Mouse (Mus musculus): ENCODE data around the gene Bmper. TPM values are rescaled to one million over a fixed set of nuclear protein-coding genes. Genes with fewer than 3 reads are reported as not detected.
A peak's percentile ranks its signal among the peaks of the same experiment; 100 is the strongest.

Gene Bmper
- polyA plus RNA-seq, 1 experiment from 2014 or later: 26.7 TPM

DNA sequence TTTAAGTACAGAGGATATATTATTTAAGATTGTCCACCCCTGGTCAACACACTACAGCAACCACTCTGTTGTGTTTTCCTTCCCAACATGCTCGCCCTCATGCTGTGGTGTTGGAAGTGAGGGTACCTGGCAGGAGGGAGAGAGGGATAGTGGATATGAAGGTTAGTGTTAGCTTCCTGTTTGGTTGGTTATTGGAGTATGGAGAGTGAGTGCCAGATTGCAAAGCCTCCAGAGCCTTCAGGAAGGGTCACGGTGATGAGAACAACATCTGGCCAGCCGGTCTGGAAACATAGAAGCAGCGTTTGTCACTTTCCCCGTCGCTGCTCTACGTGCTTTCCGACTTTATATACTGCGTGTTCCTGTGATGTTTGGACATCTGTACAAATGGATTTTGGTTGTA, 215.8 kb downstream of the Bmper start:
- Histone ChIP-seq H3K36me3 (ENCODE audit: control insufficient read depth, insufficient read depth, low read length) (no peaks in the 10 kb centered on the region), H3K4me1 (ENCODE audit: control insufficient read depth, insufficient read depth, low read length) (no peaks in the 10 kb centered on the region), H3K4me2 (replicated peaks; ENCODE audit: low read depth, low read length) (no peak overlapping the region), H3K9ac (ENCODE audit: low read depth, low read length) (no peak overlapping the region), H3K4me3 (ENCODE audit: low read length) (no peak overlapping the region), H3K27me3 (ENCODE audit: control insufficient read depth, insufficient read depth, low read length) (no peaks in the 10 kb centered on the region), H3K9me3 (ENCODE audit: control insufficient read depth, low read length) (no peaks in the 10 kb centered on the region), H3K27ac (ENCODE audit: low read depth, low read length) (no peak overlapping the region)
- no peak for ATAC-seq (ENCODE audit: low FRiP score, low TSS enrichment)
- WGBS: 76% methylated on average over 9 of the region's 9 CpGs

GRCm38 (mm10) chr9:23442168-23442567, 219.3 kb downstream of the Bmper start:
- no peaks in the 10 kb centered on the region for H3K4me1 ChIP-seq (ENCODE audit: control insufficient read depth, insufficient read depth, low read length)
- H3K4me2 ChIP-seq (replicated peaks; ENCODE audit: low read depth, low read length): no peak overlapping the region
- H3K36me3 ChIP-seq (ENCODE audit: control insufficient read depth, insufficient read depth, low read length): no peaks in the 10 kb centered on the region
- WGBS: 67% methylated on average over 5 of the region's 5 CpGs
- no peaks in the 10 kb centered on the region for H3K27me3 ChIP-seq (ENCODE audit: control insufficient read depth, insufficient read depth, low read length)
- no peak for ATAC-seq (ENCODE audit: low FRiP score, low TSS enrichment)
- H3K4me3 ChIP-seq (ENCODE audit: low read length): no peak overlapping the region
- H3K9ac ChIP-seq (ENCODE audit: low read depth, low read length): no peak overlapping the region
- H3K27ac ChIP-seq (ENCODE audit: low read depth, low read length): no peak overlapping the region
- no peaks in the 10 kb centered on the region for H3K9me3 ChIP-seq (ENCODE audit: control insufficient read depth, low read length)

GRCm38 (mm10) chr9:23444975-23445374, 222.1 kb downstream of the Bmper start:
- H3K36me3 ChIP-seq (ENCODE audit: control insufficient read depth, insufficient read depth, low read length): no peaks in the 10 kb centered on the region
- H3K9me3 ChIP-seq (ENCODE audit: control insufficient read depth, low read length): no peaks in the 10 kb centered on the region
- 95% methylated on average over 4 of the region's 4 CpGs for WGBS
- H3K4me2 ChIP-seq (replicated peaks; ENCODE audit: low read depth, low read length): no peak overlapping the region
- no peaks in the 10 kb centered on the region for H3K4me1 ChIP-seq (ENCODE audit: control insufficient read depth, insufficient read depth, low read length)
- H3K27ac ChIP-seq (ENCODE audit: low read depth, low read length): no peak overlapping the region
- H3K27me3 ChIP-seq (ENCODE audit: control insufficient read depth, insufficient read depth, low read length): no peaks in the 10 kb centered on the region
- H3K4me3 ChIP-seq (ENCODE audit: low read length): no peak overlapping the region
- H3K9ac ChIP-seq (ENCODE audit: low read depth, low read length): no peak overlapping the region
- no peak for ATAC-seq (ENCODE audit: low FRiP score, low TSS enrichment)

GRCm38 (mm10) chr9:23447271-23447961, 224.5 kb downstream of the Bmper start:
- Histone ChIP-seq H3K27ac (ENCODE audit: low read depth, low read length) (no peak overlapping the region), H3K27me3 (ENCODE audit: control insufficient read depth, insufficient read depth, low read length) (no peaks in the 10 kb centered on the region), H3K9me3 (ENCODE audit: control insufficient read depth, low read length) (no peaks in the 10 kb centered on the region), H3K4me2 (replicated peaks; ENCODE audit: low read depth, low read length) (no peak overlapping the region), H3K4me3 (ENCODE audit: low read length) (no peak overlapping the region), H3K4me1 (ENCODE audit: control insufficient read depth, insufficient read depth, low read length) (no peaks in the 10 kb centered on the region), H3K9ac (ENCODE audit: low read depth, low read length) (no peak overlapping the region), H3K36me3 (ENCODE audit: control insufficient read depth, insufficient read depth, low read length) (no peaks in the 10 kb centered on the region)
- no peak for ATAC-seq (ENCODE audit: low FRiP score, low TSS enrichment)
- WGBS: 66% methylated on average over 7 of the region's 7 CpGs

GRCm38 (mm10) chr9:23453309-23453708, 230.4 kb downstream of the Bmper start:
- peak; percentile 69 for ATAC-seq (ENCODE audit: low FRiP score, low TSS enrichment)
- H3K4me1 ChIP-seq (ENCODE audit: control insufficient read depth, insufficient read depth, low read length): no peaks in the 10 kb centered on the region
- 9% methylated on average over 5 of the region's 5 CpGs for WGBS
- no peak overlapping the region for H3K4me2 ChIP-seq (replicated peaks; ENCODE audit: low read depth, low read length)
- no peak overlapping the region for H3K9ac ChIP-seq (ENCODE audit: low read depth, low read length)
- no peaks in the 10 kb centered on the region for H3K9me3 ChIP-seq (ENCODE audit: control insufficient read depth, low read length)
- H3K27me3 ChIP-seq (ENCODE audit: control insufficient read depth, insufficient read depth, low read length): no peaks in the 10 kb centered on the region
- no peaks in the 10 kb centered on the region for H3K36me3 ChIP-seq (ENCODE audit: control insufficient read depth, insufficient read depth, low read length)
- no peak overlapping the region for H3K4me3 ChIP-seq (ENCODE audit: low read length)
- no peak overlapping the region for H3K27ac ChIP-seq (ENCODE audit: low read depth, low read length)

DNA sequence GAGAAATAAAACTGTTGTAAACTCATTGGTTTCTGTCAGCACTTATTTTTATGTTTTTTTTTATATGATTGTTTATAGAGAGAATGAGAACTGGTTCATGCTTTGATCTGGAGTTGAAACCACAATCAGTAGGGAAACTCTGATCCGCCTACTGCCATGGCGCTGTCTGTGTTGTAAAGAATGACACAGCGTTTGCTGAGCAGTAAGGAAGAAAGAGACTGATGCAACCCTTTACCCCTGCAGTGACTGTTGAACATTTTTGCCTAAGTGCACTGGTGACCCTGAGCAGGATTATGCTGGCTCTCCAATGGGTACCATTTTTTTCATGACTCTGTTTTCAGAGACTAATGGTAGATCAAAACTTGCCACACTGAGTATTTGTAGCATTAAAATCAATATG, 234.3 kb downstream of the Bmper start:
- Histone ChIP-seq H3K27me3 (ENCODE audit: control insufficient read depth, insufficient read depth, low read length) (no peaks in the 10 kb centered on the region), H3K36me3 (ENCODE audit: control insufficient read depth, insufficient read depth, low read length) (no peaks in the 10 kb centered on the region), H3K4me1 (ENCODE audit: control insufficient read depth, insufficient read depth, low read length) (no peaks in the 10 kb centered on the region), H3K27ac (ENCODE audit: low read depth, low read length) (no peak overlapping the region), H3K9me3 (ENCODE audit: control insufficient read depth, low read length) (no peaks in the 10 kb centered on the region), H3K4me3 (ENCODE audit: low read length) (no peak overlapping the region), H3K4me2 (replicated peaks; ENCODE audit: low read depth, low read length) (no peak overlapping the region), H3K9ac (ENCODE audit: low read depth, low read length) (no peak overlapping the region)
- ATAC-seq (ENCODE audit: low FRiP score, low TSS enrichment): no peak
- 59% methylated on average over 3 of the region's 3 CpGs for WGBS

DNA sequence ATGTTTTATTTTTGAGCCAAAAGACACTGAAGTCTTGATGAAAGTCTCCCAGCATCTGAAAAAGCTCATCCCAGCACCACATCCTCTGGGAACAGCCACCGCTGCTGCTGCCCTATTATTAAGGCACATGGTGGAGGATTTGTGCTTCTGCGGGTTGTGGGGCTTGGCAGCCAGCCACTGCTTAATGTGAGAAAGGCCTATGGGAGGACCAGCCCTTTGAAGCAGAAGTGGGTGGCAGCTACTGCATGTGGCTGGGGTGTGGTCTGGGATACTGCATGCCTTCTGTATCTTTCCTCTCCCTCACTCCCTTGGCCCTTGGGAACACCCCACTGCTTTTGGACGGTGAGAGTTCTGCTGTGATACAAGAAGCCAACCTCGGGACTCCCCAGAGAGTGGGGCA, 237.8 kb downstream of the Bmper start:
- 73% methylated on average over 4 of the region's 4 CpGs for WGBS
- no peak for ATAC-seq (ENCODE audit: low FRiP score, low TSS enrichment)
- no peak overlapping the region for H3K4me3 ChIP-seq (ENCODE audit: low read length)

GRCm38 (mm10) chr9:23462949-23463608, 240.2 kb downstream of the Bmper start:
- H3K9ac ChIP-seq (ENCODE audit: low read depth, low read length): no peak overlapping the region
- no peaks in the 10 kb centered on the region for H3K27me3 ChIP-seq (ENCODE audit: control insufficient read depth, insufficient read depth, low read length)
- peak; percentile 68; the same call in 1 of the 2 replicates for ATAC-seq (ENCODE audit: low FRiP score, low TSS enrichment)
- 40% methylated on average over 3 of the region's 3 CpGs for WGBS
- H3K4me2 ChIP-seq (replicated peaks; ENCODE audit: low read depth, low read length): no peak overlapping the region
- no peaks in the 10 kb centered on the region for H3K36me3 ChIP-seq (ENCODE audit: control insufficient read depth, insufficient read depth, low read length)
- no peak overlapping the region for H3K27ac ChIP-seq (ENCODE audit: low read depth, low read length)
- no peaks in the 10 kb centered on the region for H3K9me3 ChIP-seq (ENCODE audit: control insufficient read depth, low read length)
- H3K4me1 ChIP-seq (ENCODE audit: control insufficient read depth, insufficient read depth, low read length): no peaks in the 10 kb centered on the region
- no peak overlapping the region for H3K4me3 ChIP-seq (ENCODE audit: low read length)

More for the DNA sequence above, 237.8 kb downstream of the Bmper start:
- H3K9me3 ChIP-seq (ENCODE audit: control insufficient read depth, low read length): no peaks in the 10 kb centered on the region
- H3K36me3 ChIP-seq (ENCODE audit: control insufficient read depth, insufficient read depth, low read length): no peaks in the 10 kb centered on the region
- H3K27ac ChIP-seq (ENCODE audit: low read depth, low read length): no peak overlapping the region
- H3K4me2 ChIP-seq (replicated peaks; ENCODE audit: low read depth, low read length): no peak overlapping the region
- no peak overlapping the region for H3K9ac ChIP-seq (ENCODE audit: low read depth, low read length)
- H3K27me3 ChIP-seq (ENCODE audit: control insufficient read depth, insufficient read depth, low read length): no peaks in the 10 kb centered on the region
- no peaks in the 10 kb centered on the region for H3K4me1 ChIP-seq (ENCODE audit: control insufficient read depth, insufficient read depth, low read length)

- Histone ChIP-seq H3K4me2 (replicated peaks; ENCODE audit: low read depth, low read length) (no peak overlapping the region), H3K27ac (ENCODE audit: low read depth, low read length) (no peak overlapping the region), H3K36me3 (ENCODE audit: control insufficient read depth, insufficient read depth, low read length) (no peaks in the 10 kb centered on the region), H3K4me3 (ENCODE audit: low read length) (no peak overlapping the region), H3K9me3 (ENCODE audit: control insufficient read depth, low read length) (no peaks in the 10 kb centered on the region), H3K4me1 (ENCODE audit: control insufficient read depth, insufficient read depth, low read length) (no peaks in the 10 kb centered on the region), H3K9ac (ENCODE audit: low read depth, low read length) (no peak overlapping the region), H3K27me3 (ENCODE audit: control insufficient read depth, insufficient read depth, low read length) (no peaks in the 10 kb centered on the region)
- 84% methylated on average over 7 of the region's 7 CpGs for WGBS
- ATAC-seq (ENCODE audit: low FRiP score, low TSS enrichment): no peak
Measured at GRCm38 (mm10) chr9:23464981-23465630, 242.2 kb downstream of the Bmper start.

Measured in kidney, embryonic 14.5 days (tissue).